Mouse (Mus musculus): ENCODE results near the gene Iqce.

GRCm38 (mm10) chr5:140615321-140616109, 86.7 kb downstream of the Iqce start:
- TF ChIP-seq CTCF (IDR thresholded peaks at IDR 0.05; ENCODE audit: control insufficient read depth, insufficient read depth, low read length) (no peak), POLR2A (IDR thresholded peaks at IDR 0.05; ENCODE audit: borderline replicate concordance, control insufficient read depth, low read depth, low read length) (no peak)

Measured in bone marrow, adult 2 months (tissue).